Mouse (Mus musculus) CD4-positive, CD25-positive, alpha-beta regulatory T cell, adult 2 months (primary cell): ENCODE measurements at regions not wholly inside any gene's neighbourhood (a gene's known extent, or its start where the extent isn't known, plus 50 kb on each side); places are given as distances from the start of the nearest gene placed in this dataset.
A peak's percentile ranks its signal among the peaks of the same experiment; 100 is the strongest.

Experiments
- DNase-seq: peaks from one replicate; pipeline ENCODE4 v3.0.0-alpha.2; 2012; ENCODE audit warnings: low read depth, low spot score

- peak; percentile 44 for DNase-seq
These were observed 141.1 kb upstream of the Plxnc1 start for GRCm38 (mm10) chr10:95085688-95086268.

- peak; percentile 16 for DNase-seq
These were observed 138.9 kb upstream of the Plxnc1 start for GRCm38 (mm10) chr10:95083341-95084148.

GRCm38 (mm10) chr10:95082634-95083033 lies 138.0 kb upstream of the Plxnc1 start:
- no peak for DNase-seq

- no peak for DNase-seq
These were observed 135.3 kb upstream of the Plxnc1 start for GRCm38 (mm10) chr10:95079979-95080378.

GRCm38 (mm10) chr10:95076421-95076820 lies 131.8 kb upstream of the Plxnc1 start:
- DNase-seq: peak; percentile 44

- DNase-seq: no peak
These were observed 131.3 kb upstream of the Plxnc1 start for GRCm38 (mm10) chr10:95075897-95076296.

GRCm38 (mm10) chr10:95074959-95075590 lies 130.4 kb upstream of the Plxnc1 start:
- DNase-seq: no peak

GRCm38 (mm10) chr10:95074381-95074780 lies 129.7 kb upstream of the Plxnc1 start:
- no peak for DNase-seq

- DNase-seq: no peak
These were observed 123.3 kb upstream of the Plxnc1 start for GRCm38 (mm10) chr10:95067971-95068370.

- no peak for DNase-seq
These were observed 122.1 kb upstream of the Plxnc1 start for GRCm38 (mm10) chr10:95066774-95067173.

GRCm38 (mm10) chr10:95059486-95060091 lies 115.0 kb upstream of the Plxnc1 start:
- DNase-seq: no peak

GRCm38 (mm10) chr10:95059078-95059477 lies 114.4 kb upstream of the Plxnc1 start:
- no peak for DNase-seq

- DNase-seq: no peak
These were observed 112.5 kb upstream of the Plxnc1 start for GRCm38 (mm10) chr10:95057051-95057714.

- DNase-seq: no peak
These were observed 111.9 kb upstream of the Plxnc1 start for GRCm38 (mm10) chr10:95056541-95056940.

- no peak for DNase-seq
These were observed 110.2 kb upstream of the Plxnc1 start for GRCm38 (mm10) chr10:95054869-95055268.

GRCm38 (mm10) chr10:95048790-95049189 lies 104.2 kb upstream of the Plxnc1 start:
- no peak for DNase-seq

GRCm38 (mm10) chr10:95043978-95044377 lies 99.3 kb upstream of the Plxnc1 start:
- DNase-seq: no peak

GRCm38 (mm10) chr10:95040258-95040895 lies 95.7 kb upstream of the Plxnc1 start:
- DNase-seq: no peak

- no peak for DNase-seq
These were observed 91.5 kb upstream of the Plxnc1 start for GRCm38 (mm10) chr10:95036043-95036697.

GRCm38 (mm10) chr10:95035371-95035770 lies 90.7 kb upstream of the Plxnc1 start:
- no peak for DNase-seq

- DNase-seq: no peak
These were observed 89.9 kb upstream of the Plxnc1 start for GRCm38 (mm10) chr10:95034566-95034965.
